Mouse (Mus musculus): ENCODE data around the gene Ppp1r3e.

DNA sequence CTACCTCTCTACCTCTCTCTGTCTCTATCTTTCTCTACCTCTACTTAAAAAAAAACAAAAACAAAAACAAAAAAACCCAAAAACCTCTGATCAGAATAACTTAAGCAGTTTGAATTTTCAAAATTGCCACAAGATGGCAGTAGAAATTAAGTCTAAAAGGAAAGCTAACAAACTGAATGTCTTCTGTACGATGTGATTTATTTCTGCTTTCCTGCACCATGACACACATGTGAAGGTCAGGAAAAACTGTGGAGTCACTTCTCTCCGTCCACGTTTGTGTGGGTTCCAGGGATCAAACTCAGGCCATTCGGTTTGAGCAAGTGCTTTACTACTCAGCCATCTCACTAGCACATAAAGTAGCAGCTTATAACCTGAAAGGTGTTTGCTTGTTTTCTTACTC is 33.9 kb downstream of the Ppp1r3e start:
- no peak for TF ChIP-seq MAFK (IDR thresholded peaks at IDR 0.05; ENCODE audit: insufficient read depth, low read depth, low read length)
- TF ChIP-seq CHD2 (IDR thresholded peaks at IDR 0.05; ENCODE audit: low read depth, low read length) = no peak
- TF ChIP-seq ZNF384 (IDR thresholded peaks at IDR 0.05; ENCODE audit: low read depth, low read length) = no peak
- TF ChIP-seq ZC3H11A (IDR thresholded peaks at IDR 0.05; ENCODE audit: borderline replicate concordance, low read depth, low read length) = no peak
- TF ChIP-seq HCFC1 (IDR thresholded peaks at IDR 0.05; ENCODE audit: borderline replicate concordance, insufficient read depth, low read length) = no peak

Data from ES-E14 (cell line).